Mouse (Mus musculus) liver, postnatal 0 days (tissue): ENCODE measurements around the gene Saysd1.

Source experiments
- CTCF ChIP-seq: sonication (generic); IDR thresholded peaks from 2 replicates; pipeline ENCODE4 v1.5.1; 2016; ENCODE audit warnings: antibody characterized with exemption, low read depth
- EP300 ChIP-seq: IDR thresholded peaks from 2 replicates; pipeline ENCODE4 v1.6.1; 2016; ENCODE audit warnings: antibody characterized with exemption, low read depth, mild to moderate bottlenecking

DNA sequence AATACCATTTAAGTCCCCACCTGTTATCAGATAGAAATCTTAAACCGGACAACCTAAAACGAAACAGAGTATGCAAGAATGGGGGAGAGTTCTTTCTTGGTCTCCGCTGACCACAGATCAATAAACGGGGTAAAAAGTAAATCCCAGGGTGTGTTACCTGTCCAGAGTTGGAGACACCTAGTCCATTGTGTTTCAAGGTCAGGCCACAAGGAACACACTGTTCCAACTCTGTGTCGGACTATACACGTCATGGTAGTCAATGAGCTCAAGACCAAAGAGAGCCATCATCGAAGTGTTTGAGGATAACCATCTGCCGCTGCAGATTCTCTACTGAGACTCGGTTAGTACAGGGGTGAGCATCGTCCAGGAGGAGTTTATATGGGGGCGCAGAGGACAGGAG is 10.2 kb upstream of the Saysd1 start:
- TF ChIP-seq CTCF (no peak), EP300 (no peak)
